8 mouse cellular contexts compared by ENCODE assay signal in genomic region chr4:64533019-64533418, GRCm38 (mm10).
DNase-seq lines count a peak whose midpoint lies in the region; ATAC-seq and TF ChIP-seq lines count a peak whose summit lies in the region.
"Had no signal": no experiment of that assay in that cellular context is flagged by ENCODE, and none has a peak within 500 bp of the region (broad histone marks: within the 10 kb centered on the region; RNA-seq: fewer than 3 reads in every experiment).

No protein-coding gene starts in this region.

- TF ChIP-seq CTCF in hindbrain, postnatal 0 days (IDR thresholded peaks at IDR 0.05; ENCODE audit: low read depth) = peak; percentile 80

- H3K9me3 ChIP-seq in hindbrain, postnatal 0 days (ENCODE audit: low read length) = no peaks in the 10 kb centered on the region
- H3K9me3 ChIP-seq in hindbrain, embryonic 13.5 days = no peaks in the 10 kb centered on the region
- H3K9me3 ChIP-seq in embryonic facial prominence, embryonic 14.5 days (ENCODE audit: control insufficient read depth, low read length) = no peaks in the 10 kb centered on the region
- H3K9me3 ChIP-seq: lung, embryonic 15.5 days had no signal

- no peaks in the 10 kb centered on the region for H3K4me1 ChIP-seq in hindbrain, postnatal 0 days (ENCODE audit: insufficient read depth, low read length)
- H3K4me1 ChIP-seq in hindbrain, embryonic 13.5 days (replicated peaks) = 0 out of 2 replicates have a peak, but pooled peaks cover 2% of the 10 kb centered on the region
- H3K4me1 ChIP-seq in embryonic facial prominence, embryonic 14.5 days (ENCODE audit: control insufficient read depth, insufficient read depth, low read length) = peaks cover 6% of the 10 kb centered on the region; the same call in 1 of the 2 replicates

- no peak overlapping the region for H3K4me2 ChIP-seq in hindbrain, postnatal 0 days (ENCODE audit: low read depth, low read length)
- H3K4me2 ChIP-seq in hindbrain, embryonic 13.5 days = no peak overlapping the region
- no peak overlapping the region for H3K4me2 ChIP-seq in embryonic facial prominence, embryonic 14.5 days (ENCODE audit: low read depth, low read length)
- H3K4me2 ChIP-seq: lung, embryonic 15.5 days had no signal

- no peaks in the 10 kb centered on the region for H3K36me3 ChIP-seq in hindbrain, postnatal 0 days (ENCODE audit: insufficient read depth, low read length)
- H3K36me3 ChIP-seq in hindbrain, embryonic 13.5 days = no peaks in the 10 kb centered on the region
- H3K36me3 ChIP-seq in embryonic facial prominence, embryonic 14.5 days (ENCODE audit: control insufficient read depth, insufficient read depth, low read length) = no peaks in the 10 kb centered on the region
- H3K36me3 ChIP-seq: lung, embryonic 15.5 days had no signal

- H3K9ac ChIP-seq in hindbrain, postnatal 0 days (replicated peaks; ENCODE audit: low read length) = no peak overlapping the region
- H3K9ac ChIP-seq in hindbrain, embryonic 13.5 days = no peak overlapping the region
- H3K9ac ChIP-seq in embryonic facial prominence, embryonic 14.5 days (ENCODE audit: low read depth, low read length) = no peak overlapping the region
- H3K9ac ChIP-seq: lung, embryonic 15.5 days had no signal

- ATAC-seq in hindbrain, postnatal 0 days = peak; percentile 80
- ATAC-seq in hindbrain, embryonic 13.5 days (ENCODE audit: low FRiP score) = no peak
- ATAC-seq in embryonic facial prominence, embryonic 14.5 days (ENCODE audit: low read depth) = no peak

- 11% methylated on average over 3 of the region's 3 CpGs for WGBS in hindbrain, postnatal 0 days
- WGBS in hindbrain, embryonic 13.5 days = 24% methylated on average over 3 of the region's 3 CpGs
- WGBS in embryonic facial prominence, embryonic 14.5 days = 37% methylated on average over 3 of the region's 3 CpGs

- peak; percentile 79 for DNase-seq in hindbrain, postnatal 0 days (ENCODE audit: low spot score)
- peak; percentile 12 for DNase-seq in urinary bladder, postnatal 14 days (ENCODE audit: low spot score)
- DNase-seq in urinary bladder, adult 2 months (ENCODE audit: low spot score) = no peak
- peak; percentile 46 for DNase-seq in embryonic facial prominence, embryonic 14.5 days (ENCODE audit: low spot score)
- no peak for DNase-seq in yolk sac, embryonic 10.5 days (ENCODE audit: low spot score)
- DNase-seq in urinary bladder, postnatal 36 days (ENCODE audit: low spot score in 2 of 2) = no peak

- no peak overlapping the region for H3K27ac ChIP-seq in hindbrain, postnatal 0 days
- no peak overlapping the region for H3K27ac ChIP-seq in hindbrain, embryonic 13.5 days
- no peak overlapping the region for H3K27ac ChIP-seq in embryonic facial prominence, embryonic 14.5 days (replicated peaks; ENCODE audit: low read depth, low read length)
- H3K27ac ChIP-seq: lung, embryonic 15.5 days had no signal

- no peaks in the 10 kb centered on the region for H3K27me3 ChIP-seq in hindbrain, postnatal 0 days (ENCODE audit: insufficient read depth, low read length)
- H3K27me3 ChIP-seq in hindbrain, embryonic 13.5 days = no peaks in the 10 kb centered on the region
- H3K27me3 ChIP-seq in embryonic facial prominence, embryonic 14.5 days (replicated peaks; ENCODE audit: control insufficient read depth, insufficient read depth, low read length) = no peaks in the 10 kb centered on the region
- H3K27me3 ChIP-seq: lung, embryonic 15.5 days had no signal

- H3K4me3 ChIP-seq in hindbrain, postnatal 0 days (ENCODE audit: low read length) = no peak overlapping the region
- H3K4me3 ChIP-seq in hindbrain, embryonic 13.5 days = no peak overlapping the region
- H3K4me3 ChIP-seq in embryonic facial prominence, embryonic 14.5 days (ENCODE audit: low read depth, low read length) = no peak overlapping the region
- H3K4me3 ChIP-seq: lung, embryonic 15.5 days had no signal

Comparison
In these comparisons a context has a peak if more than half of its experiments do, and no peak if none do; other contexts are left out.
1. DNase-seq: peak in hindbrain, postnatal 0 days (single experiment), urinary bladder, postnatal 14 days (single experiment) and embryonic facial prominence, embryonic 14.5 days (single experiment); none in urinary bladder, adult 2 months (single experiment), yolk sac, embryonic 10.5 days (single experiment) and urinary bladder, postnatal 36 days (0 of 2).